ENCODE assay signal across 10 mouse cellular contexts in the genomic region with DNA sequence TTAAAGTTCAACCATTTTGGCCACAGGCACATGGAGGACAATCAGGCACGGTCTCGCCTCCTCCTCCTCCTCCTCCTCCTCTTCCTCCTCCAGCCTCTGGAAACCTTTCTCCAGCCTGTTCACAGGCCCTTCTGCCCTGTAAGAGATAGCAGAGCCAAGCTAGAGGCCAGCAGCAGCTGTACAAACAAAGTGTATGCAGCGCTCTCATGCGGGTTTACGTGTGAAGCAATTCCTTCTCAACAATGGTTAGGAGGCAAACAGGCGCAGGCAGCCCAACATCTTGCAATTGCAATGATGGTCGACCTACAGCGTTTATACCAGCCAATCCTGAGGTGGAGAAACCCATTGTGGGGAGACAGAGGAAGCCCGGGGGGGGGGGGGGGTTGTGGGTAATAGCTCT.
DNase-seq lines count a peak whose midpoint lies in the region; ATAC-seq and TF ChIP-seq lines count a peak whose summit lies in the region.
"Had no signal": no experiment of that assay in that cellular context is flagged by ENCODE, and none has a peak within 500 bp of the region (broad histone marks: within the 10 kb centered on the region; RNA-seq: fewer than 3 reads in every experiment).

No protein-coding gene starts in this region.

- H3ac ChIP-seq in myocyte (ENCODE audit: control insufficient read depth, insufficient read length), result no peak overlapping the region

- H3K4me2 ChIP-seq in lung, embryonic 14.5 days, result no peak overlapping the region
- H3K4me2 ChIP-seq in embryonic facial prominence, embryonic 11.5 days (ENCODE audit: low read depth, low read length), result no peak overlapping the region
- H3K4me2 ChIP-seq in heart, embryonic 16.5 days (ENCODE audit: low read depth, low read length), result no peak overlapping the region
- no peak overlapping the region for H3K4me2 ChIP-seq in myocyte (ENCODE audit: low read depth)

- no peak overlapping the region for H3K9ac ChIP-seq in lung, embryonic 14.5 days
- no peak overlapping the region for H3K9ac ChIP-seq in embryonic facial prominence, embryonic 11.5 days (replicated peaks; ENCODE audit: low read length)
- no peak overlapping the region for H3K9ac ChIP-seq in heart, embryonic 16.5 days (ENCODE audit: low read length)

- H3K36me3 ChIP-seq in lung, embryonic 14.5 days (ENCODE audit: insufficient read depth), result no peaks in the 10 kb centered on the region; the same call in 1 of the 2 replicates
- H3K36me3 ChIP-seq in embryonic facial prominence, embryonic 11.5 days (replicated peaks; ENCODE audit: control insufficient read depth, insufficient read depth, low read depth, low read length), result no peaks in the 10 kb centered on the region
- peaks cover 2% of the 10 kb centered on the region; the same call in 1 of the 2 replicates for H3K36me3 ChIP-seq in heart, embryonic 16.5 days (ENCODE audit: control insufficient read depth, insufficient read depth)
- H3K36me3 ChIP-seq in myocyte (ENCODE audit: control insufficient read depth, insufficient read depth), result no peaks in the 10 kb centered on the region

- no peak for TF ChIP-seq CTCF in lung, embryonic 14.5 days (IDR thresholded peaks at IDR 0.05; ENCODE audit: low read depth)

- H3K4me3 ChIP-seq in lung, embryonic 14.5 days (ENCODE audit: low read depth, low read length), result no peak overlapping the region
- no peak overlapping the region for H3K4me3 ChIP-seq in embryonic facial prominence, embryonic 11.5 days (ENCODE audit: low read depth, low read length)
- no peak overlapping the region for H3K4me3 ChIP-seq in heart, embryonic 16.5 days (ENCODE audit: low read length)
- no peak overlapping the region for H3K4me3 ChIP-seq in myocyte

- no peak for TF ChIP-seq POLR2A in myocyte (IDR thresholded peaks at IDR 0.05; ENCODE audit: insufficient read length, low read depth)

- ATAC-seq in lung, embryonic 14.5 days (ENCODE audit: insufficient read depth), result 0 out of 2 replicates have a peak, but pooled peaks have one; percentile 7
- ATAC-seq in embryonic facial prominence, embryonic 11.5 days (replicated peaks; ENCODE audit: insufficient number of reproducible peaks, low FRiP score, low TSS enrichment, low read depth), result no peak
- peak; percentile 50; the same call in 1 of the 2 replicates for ATAC-seq in heart, embryonic 16.5 days (replicated peaks; ENCODE audit: extremely low read depth, insufficient read depth, low FRiP score)

- H3K27ac ChIP-seq in lung, embryonic 14.5 days (ENCODE audit: low read depth), result peak overlapping the region; percentile 73
- H3K27ac ChIP-seq in embryonic facial prominence, embryonic 11.5 days (replicated peaks; ENCODE audit: low read depth, low read length), result no peak overlapping the region
- H3K27ac ChIP-seq in heart, embryonic 16.5 days (ENCODE audit: low read length), result peak overlapping the region; percentile 53

- 15% methylated on average over 9 of the region's 9 CpGs for WGBS in lung, embryonic 14.5 days
- 45% methylated on average over 9 of the region's 9 CpGs for WGBS in embryonic facial prominence, embryonic 11.5 days
- 24% methylated on average over 9 of the region's 9 CpGs for WGBS in heart, embryonic 16.5 days

- no peaks in the 10 kb centered on the region for H3K79me2 ChIP-seq in myocyte (ENCODE audit: control insufficient read depth, insufficient read depth)

- H3K4me1 ChIP-seq in lung, embryonic 14.5 days (ENCODE audit: insufficient read depth), result peaks cover 23% of the 10 kb centered on the region
- H3K4me1 ChIP-seq in embryonic facial prominence, embryonic 11.5 days (ENCODE audit: control insufficient read depth, insufficient read depth, low read length), result no peaks in the 10 kb centered on the region; the same call in none of the 2 replicates
- H3K4me1 ChIP-seq in heart, embryonic 16.5 days (ENCODE audit: control insufficient read depth, insufficient read depth, low read length), result peaks cover 29% of the 10 kb centered on the region

- no peaks in the 10 kb centered on the region for H3K9me3 ChIP-seq in lung, embryonic 14.5 days (ENCODE audit: low read depth, low read length)
- no peaks in the 10 kb centered on the region for H3K9me3 ChIP-seq in embryonic facial prominence, embryonic 11.5 days (replicated peaks; ENCODE audit: control insufficient read depth, low read length)
- peaks cover 4% of the 10 kb centered on the region; the same call in 1 of the 2 replicates for H3K9me3 ChIP-seq in heart, embryonic 16.5 days (replicated peaks; ENCODE audit: control insufficient read depth, low read length)

- DNase-seq in lung, embryonic 14.5 days, result peak; percentile 72
- no peak for DNase-seq in lung, postnatal 4 days
- DNase-seq in embryonic facial prominence, embryonic 11.5 days (ENCODE audit: low spot score), result peak; percentile 67
- no peak for DNase-seq in layer of hippocampus, adult 9-10 months (ENCODE audit: low spot score)
- no peak for DNase-seq in left cerebral cortex, adult 9 months (ENCODE audit: low spot score in 2 of 2)
- no peak for DNase-seq in urinary bladder, postnatal 4 days (ENCODE audit: low spot score in 2 of 2)
- DNase-seq: lung, postnatal 36 days; thymus, postnatal 36 days had no signal

- no peaks in the 10 kb centered on the region for H3K27me3 ChIP-seq in lung, embryonic 14.5 days (ENCODE audit: insufficient read depth, low read length)
- H3K27me3 ChIP-seq in embryonic facial prominence, embryonic 11.5 days (ENCODE audit: control insufficient read depth, insufficient read depth, low read length), result no peaks in the 10 kb centered on the region
- no peaks in the 10 kb centered on the region for H3K27me3 ChIP-seq in heart, embryonic 16.5 days (ENCODE audit: control insufficient read depth, insufficient read depth, low read length)
- H3K27me3 ChIP-seq in myocyte (ENCODE audit: control insufficient read depth, insufficient read depth, insufficient read length), result no peaks in the 10 kb centered on the region

TF ChIP-seq in myocyte, 11 proteins besides CTCF, POLR2A, EP300 and RAD21:
- TF ChIP-seq MYOG (IDR thresholded peaks at IDR 0.05; ENCODE audit: control insufficient read depth in 1 of 3, insufficient read depth in 1 of 3, insufficient read length in 2 of 3, low read depth in 2 of 3), result peak in 1 of 3 experiments; percentile 29
- TF ChIP-seq MYOD1 (IDR thresholded peaks at IDR 0.05; ENCODE audit: control insufficient read depth in 1 of 3, insufficient read length in 2 of 3, low read depth in 2 of 3), result peak in 2 of 3 experiments; percentile 37 to 73
- TF ChIP-seq USF1 (IDR thresholded peaks at IDR 0.05; ENCODE audit: low read depth), result no peak

Comparison
In these comparisons a context has a peak if more than half of its experiments do, and no peak if none do; other contexts are left out.
1. DNase-seq: peak in lung, embryonic 14.5 days (single experiment) and embryonic facial prominence, embryonic 11.5 days (single experiment); none in lung, postnatal 4 days (0 of 2), layer of hippocampus, adult 9-10 months (single experiment), left cerebral cortex, adult 9 months (0 of 2) and urinary bladder, postnatal 4 days (0 of 2).